Mouse (Mus musculus) MEL (cell line): Measurements from ENCODE around the gene Colgalt2. TPM values are rescaled to one million over a fixed set of nuclear protein-coding genes. Genes with fewer than 3 reads are reported as not detected.

ENCODE experiments used
- DNase-seq: peaks from one replicate; pipeline ENCODE4 v3.0.0; 2011; ENCODE audit warnings: low read depth, low spot score
- H3K27ac ChIP-seq: 2 replicates; pipeline ENCODE4 v1.5.1; 2012; ENCODE audit warnings: low read depth, mild to moderate bottlenecking, control low read depth, low read length, moderate library complexity; ENCODE audit not compliant: control insufficient read depth
- H3K27me3 ChIP-seq, 2 experiments: fragments of 150-350 bp in 1 of 2; sonication (generic) in 1 of 2; 2 replicates each; pipeline ENCODE4 v1.6.1; 2012; ENCODE audit warnings: low read length in 2 of 2, mild to moderate bottlenecking in 2 of 2, improper control_type of control experiment in 1 of 2, moderate library complexity in 1 of 2; ENCODE audit not compliant: insufficient read depth in 2 of 2, control insufficient read depth in 1 of 2
- H3K36me3 ChIP-seq, 2 experiments: 2 replicates each; pipeline ENCODE4 v1.6.1; 2012 to 2014; ENCODE audit warnings: low read length in 2 of 2, improper control_type of control experiment in 1 of 2, inconsistent platforms in 1 of 2, mild to moderate bottlenecking in 1 of 2; ENCODE audit not compliant: insufficient read depth in 2 of 2, control insufficient read depth in 1 of 2
- H3K4me1 ChIP-seq, 2 experiments: fragments of 150-350 bp in 1 of 2; sonication (generic) in 1 of 2; 2 replicates each; pipeline ENCODE4 v1.6.1; 2012; ENCODE audit warnings: low read length in 2 of 2, improper control_type of control experiment in 1 of 2, mild to moderate bottlenecking in 1 of 2; ENCODE audit not compliant: insufficient read depth in 2 of 2, control insufficient read depth in 1 of 2
- H3K4me3 ChIP-seq, 2 experiments: fragments of 150-350 bp in 1 of 2; sonication (generic) in 1 of 2; 2 replicates each; pipeline ENCODE4 v1.5.1; 2012; ENCODE audit warnings: low read depth in 2 of 2, low read length in 2 of 2, mild to moderate bottlenecking in 2 of 2, moderate library complexity in 2 of 2, control low read depth in 1 of 2, improper control_type of control experiment in 1 of 2; ENCODE audit not compliant: control insufficient read depth in 1 of 2, insufficient read depth in 1 of 2
- H3K79me2 ChIP-seq: 2 replicates; pipeline ENCODE4 v1.6.1; 2012; ENCODE audit warnings: mild to moderate bottlenecking, low read length, moderate library complexity; ENCODE audit not compliant: control insufficient read depth, poor library complexity, insufficient read depth
- H3K9ac ChIP-seq: 2 replicates; pipeline ENCODE4 v1.6.1; 2012; ENCODE audit warnings: low read depth, mild to moderate bottlenecking, control low read depth, low read length, moderate library complexity; ENCODE audit not compliant: control insufficient read depth, poor library complexity, severe bottlenecking
- H3K9me3 ChIP-seq: fragments of 150-350 bp; sonication (generic); replicated peaks from 2 replicates; pipeline ENCODE4 v1.6.1; 2012; ENCODE audit warnings: mild to moderate bottlenecking, low read length, improper control_type of control experiment, moderate library complexity; ENCODE audit not compliant: insufficient read depth
- CTCF ChIP-seq, 3 experiments: IDR thresholded peaks in 2 of 3; conservative IDR thresholded peaks in 1 of 3; 2 replicates each; pipeline ENCODE4 v1.5.1; 2011 to 2012; ENCODE audit warnings: low read length in 3 of 3, low read depth in 2 of 3, mild to moderate bottlenecking in 2 of 3, improper control_type of control experiment in 1 of 3, inconsistent platforms in 1 of 3, mixed read lengths in 1 of 3, moderate library complexity in 1 of 3; ENCODE audit not compliant: control insufficient read depth in 1 of 3, insufficient read depth in 1 of 3, poor library complexity in 1 of 3, severe bottlenecking in 1 of 3
- E2F4 ChIP-seq: IDR thresholded peaks from 2 replicates; pipeline ENCODE4 v1.6.1; 2011; ENCODE audit warnings: low read depth, low read length, improper control_type of control experiment, borderline replicate concordance
- ELF1 ChIP-seq: IDR thresholded peaks from 2 replicates; pipeline ENCODE4 v1.6.1; 2014; ENCODE audit warnings: low read depth, mild to moderate bottlenecking, inconsistent platforms, low read length, improper control_type of control experiment, moderate library complexity
- GABPA ChIP-seq: IDR thresholded peaks from 2 replicates; pipeline ENCODE4 v1.6.1; 2012; ENCODE audit warnings: low read depth, mild to moderate bottlenecking, inconsistent platforms, low read length, improper control_type of control experiment, moderate library complexity
- GATA1 ChIP-seq: IDR thresholded peaks from 2 replicates; pipeline ENCODE4 v1.6.1; 2011; ENCODE audit warnings: low read depth, low read length, improper control_type of control experiment
- HCFC1 ChIP-seq: IDR thresholded peaks from 2 replicates; pipeline ENCODE4 v1.6.1; 2012; ENCODE audit warnings: low read depth, mild to moderate bottlenecking, inconsistent platforms, low read length, improper control_type of control experiment, moderate library complexity
- KAT2A ChIP-seq: conservative IDR thresholded peaks from 2 replicates; pipeline ENCODE4 v1.6.1; 2012; ENCODE audit warnings: low read depth, low read length, improper control_type of control experiment, inconsistent platforms
- MAFK ChIP-seq: IDR thresholded peaks from 2 replicates; pipeline ENCODE4 v1.6.1; 2011; ENCODE audit warnings: low read depth, mild to moderate bottlenecking, low read length, improper control_type of control experiment, borderline replicate concordance
- MAX ChIP-seq: IDR thresholded peaks from 2 replicates; pipeline ENCODE4 v1.6.1; 2011; ENCODE audit warnings: low read length, improper control_type of control experiment
- MAZ ChIP-seq: IDR thresholded peaks from 2 replicates; pipeline ENCODE4 v1.6.1; 2012; ENCODE audit warnings: low read depth, mild to moderate bottlenecking, inconsistent platforms, low read length, improper control_type of control experiment
- MEF2A ChIP-seq: IDR thresholded peaks from 2 replicates; pipeline ENCODE4 v1.6.1; 2014; ENCODE audit warnings: low read depth, mild to moderate bottlenecking, inconsistent platforms, low read length, improper control_type of control experiment; ENCODE audit not compliant: poor library complexity, insufficient replicate concordance, severe bottlenecking; ENCODE audit errors: extremely low read depth
- POLR2A ChIP-seq, 2 experiments: IDR thresholded peaks; 2 replicates each; pipeline ENCODE4 v1.6.1; 2011 to 2012; ENCODE audit warnings: low read length in 2 of 2, mild to moderate bottlenecking in 2 of 2, control low read depth in 1 of 2, improper control_type of control experiment in 1 of 2, low read depth in 1 of 2, moderate library complexity in 1 of 2; ENCODE audit not compliant: control insufficient read depth in 1 of 2, insufficient read depth in 1 of 2, poor library complexity in 1 of 2
- RAD21 ChIP-seq: IDR thresholded peaks from 2 replicates; pipeline ENCODE4 v1.6.1; 2011; ENCODE audit warnings: mild to moderate bottlenecking, low read depth, low read length, improper control_type of control experiment
- SMC3 ChIP-seq: IDR thresholded peaks from 2 replicates; pipeline ENCODE4 v1.6.1; 2011; ENCODE audit warnings: low read depth, low read length, improper control_type of control experiment
- TCF12 ChIP-seq: IDR thresholded peaks from 2 replicates; pipeline ENCODE4 v1.6.1; 2014; ENCODE audit warnings: low read depth, mild to moderate bottlenecking, inconsistent platforms, low read length, improper control_type of control experiment, moderate library complexity
- UBTF ChIP-seq: IDR thresholded peaks from 2 replicates; pipeline ENCODE4 v1.6.1; 2012; ENCODE audit warnings: low read depth, mild to moderate bottlenecking, inconsistent platforms, low read length, improper control_type of control experiment, moderate library complexity, borderline replicate concordance; ENCODE audit not compliant: insufficient read depth
- polyA plus RNA-seq, 2 experiments: library from polyadenylated mRNA; stranded (reverse) in 1 of 2; unstranded in 1 of 2; fragments of >175 nt in 1 of 2; fragments of >200 nt in 1 of 2; gene quantifications; 2 replicates each; pipeline versions ENCODE4 v1.2.1 to v1.2.4; 2012; ENCODE audit warnings: low replicate concordance in 2 of 2, low read depth in 1 of 2; ENCODE audit not compliant: insufficient read length in 2 of 2, insufficient read depth in 1 of 2, missing spikeins in 1 of 2
- total RNA-seq: library from RNA; depleted of rRNA; stranded (reverse); fragments of 300-350 nt; gene quantifications from 2 replicates; pipeline ENCODE4 v1.2.3, GENCODE M21; 2012

Gene Colgalt2
- total and polyA plus RNA-seq, 3 experiments, result not detected

- no peak overlapping the region for H3K27ac ChIP-seq
- H3K79me2 ChIP-seq, result no peaks in the 10 kb centered on the region
- peaks cover 0 to 3% of the 10 kb centered on the region in 2 experiments; a peak in 2 of 4 replicates for H3K36me3 ChIP-seq
- H3K4me1 ChIP-seq, result peaks cover 2 to 11% of the 10 kb centered on the region in 2 experiments
- H3K4me3 ChIP-seq, result no peak overlapping the region
- H3K9me3 ChIP-seq, result no peaks in the 10 kb centered on the region
- no peak for TF ChIP-seq RAD21
- TF ChIP-seq GABPA, result no peak
- TF ChIP-seq MAX, result no peak
- TF ChIP-seq KAT2A, result no peak
- no peak for TF ChIP-seq GATA1
- peak; percentile 18 for DNase-seq
- peaks cover 2 to 4% of the 10 kb centered on the region in 2 experiments; a peak in 3 of 4 replicates for H3K27me3 ChIP-seq
- H3K9ac ChIP-seq, result no peak overlapping the region
Measured at GRCm38 (mm10) chr1:152528778-152529177, 129.1 kb downstream of the Colgalt2 start.

GRCm38 (mm10) chr1:152531498-152531897 is 131.9 kb downstream of the Colgalt2 start:
- TF ChIP-seq UBTF (no peak), SMC3 (peak; percentile 14; the same call in 1 of the 2 replicates), MAZ (no peak), MEF2A (no peak), CTCF (IDR thresholded peaks at IDR 0.05 in 2 of 3, conservative IDR thresholded peaks at IDR 0.05 in 1 of 3; ENCODE audit: control insufficient read depth in 1 of 3, insufficient read depth in 1 of 3, low read depth in 2 of 3, low read length in 3 of 3, poor library complexity in 1 of 3, severe bottlenecking in 1 of 3) (peak in 2 of 3 experiments; percentile 7 to 15; a peak in 1 of 6 replicates), HCFC1 (no peak)
- TF ChIP-seq, all 39 proteins: peak for 2
- Histone ChIP-seq H3K9me3 (no peaks in the 10 kb centered on the region), H3K27me3 (peaks cover 2 to 7% of the 10 kb centered on the region in 2 experiments), H3K4me3 (no peak overlapping the region), H3K36me3 (no peaks in the 10 kb centered on the region), H3K27ac (no peak overlapping the region), H3K4me1 (no peaks in the 10 kb centered on the region), H3K79me2 (no peaks in the 10 kb centered on the region), H3K9ac (no peak overlapping the region)
- peak; percentile 15 for DNase-seq

- Histone ChIP-seq H3K27ac (no peak overlapping the region), H3K79me2 (no peaks in the 10 kb centered on the region), H3K36me3 (no peaks in the 10 kb centered on the region), H3K4me3 (no peak overlapping the region), H3K9ac (no peak overlapping the region), H3K4me1 (no peaks in the 10 kb centered on the region), H3K27me3 (peaks cover 2 to 5% of the 10 kb centered on the region in 2 experiments), H3K9me3 (no peaks in the 10 kb centered on the region)
- TF ChIP-seq POLR2A (IDR thresholded peaks at IDR 0.05; ENCODE audit: control insufficient read depth in 1 of 2, insufficient read depth in 1 of 2, low read depth in 1 of 2, low read length in 2 of 2, poor library complexity in 1 of 2), result no peak
- no peak for TF ChIP-seq E2F4
- no peak for TF ChIP-seq MAFK
- TF ChIP-seq SMC3, result no peak
- TF ChIP-seq TCF12, result no peak
- no peak for TF ChIP-seq ELF1
- DNase-seq, result no peak
Measured at GRCm38 (mm10) chr1:152534531-152534930, 134.9 kb downstream of the Colgalt2 start.
